Mouse (Mus musculus): Measurements from ENCODE around the gene Cntn1. TPM values are rescaled to one million over a fixed set of nuclear protein-coding genes. Genes with fewer than 3 reads are reported as not detected.

The Cntn1 gene
- total RNA-seq (2021): 100 to 1,000 TPM; 464 to 479 TPM

DNA sequence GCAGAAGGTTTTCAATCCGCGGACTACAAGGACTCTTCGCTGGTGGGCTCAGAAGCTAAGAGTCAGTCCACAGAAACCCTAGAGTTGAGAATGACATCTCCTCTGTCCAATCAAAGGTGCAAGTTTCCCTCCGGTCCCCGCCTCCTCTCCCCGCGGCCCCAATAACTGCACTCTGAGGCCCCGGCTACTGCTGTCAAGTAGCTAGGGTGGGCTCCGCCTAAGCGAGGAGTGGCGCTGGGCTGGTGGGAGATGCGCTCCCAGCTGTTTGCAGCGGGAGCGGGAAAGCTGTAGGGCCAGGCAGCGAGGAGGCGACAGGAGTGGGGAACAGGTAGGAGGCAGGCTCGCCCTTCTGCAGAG, at the start of gene Cntn1:
Gene Cntn1, plus strand, starts transcription at position 170 of the 357 bp plus-strand sequence.
- DNase-seq (ENCODE audit: extremely low spot score in 1 of 2, low spot score in 2 of 2): peak; percentile 83 to 91
- intact Hi-C loops (cut with DNase I): loop anchor here (5.0 kb wide), 2 partner anchors 84 to 111 kb away; no protein-coding TSS in a partner anchor

DNA sequence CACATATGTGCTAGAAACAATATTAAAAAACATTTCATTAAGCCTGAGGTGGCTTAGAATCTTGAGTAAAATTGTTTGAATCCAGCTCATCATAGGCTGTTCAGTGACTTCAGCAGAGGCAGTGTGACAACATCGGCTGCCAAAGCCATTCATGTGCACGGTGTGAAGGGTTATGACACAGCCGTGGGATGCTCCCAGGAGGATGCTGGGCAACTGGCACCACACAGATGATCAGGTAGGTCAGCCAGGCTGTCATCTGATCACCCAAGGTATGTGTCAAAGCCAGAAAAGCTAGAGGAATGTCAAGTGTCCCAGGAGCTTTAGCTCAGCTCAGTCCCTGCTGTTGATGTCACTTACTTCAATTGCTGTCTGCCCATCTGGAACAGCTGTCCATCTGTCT, 49.5 kb upstream of the Cntn1 start:
- DNase-seq (ENCODE audit: extremely low spot score in 1 of 2, low spot score in 2 of 2): no peak
- intact Hi-C loops (cut with DNase I): no loop called here

DNA sequence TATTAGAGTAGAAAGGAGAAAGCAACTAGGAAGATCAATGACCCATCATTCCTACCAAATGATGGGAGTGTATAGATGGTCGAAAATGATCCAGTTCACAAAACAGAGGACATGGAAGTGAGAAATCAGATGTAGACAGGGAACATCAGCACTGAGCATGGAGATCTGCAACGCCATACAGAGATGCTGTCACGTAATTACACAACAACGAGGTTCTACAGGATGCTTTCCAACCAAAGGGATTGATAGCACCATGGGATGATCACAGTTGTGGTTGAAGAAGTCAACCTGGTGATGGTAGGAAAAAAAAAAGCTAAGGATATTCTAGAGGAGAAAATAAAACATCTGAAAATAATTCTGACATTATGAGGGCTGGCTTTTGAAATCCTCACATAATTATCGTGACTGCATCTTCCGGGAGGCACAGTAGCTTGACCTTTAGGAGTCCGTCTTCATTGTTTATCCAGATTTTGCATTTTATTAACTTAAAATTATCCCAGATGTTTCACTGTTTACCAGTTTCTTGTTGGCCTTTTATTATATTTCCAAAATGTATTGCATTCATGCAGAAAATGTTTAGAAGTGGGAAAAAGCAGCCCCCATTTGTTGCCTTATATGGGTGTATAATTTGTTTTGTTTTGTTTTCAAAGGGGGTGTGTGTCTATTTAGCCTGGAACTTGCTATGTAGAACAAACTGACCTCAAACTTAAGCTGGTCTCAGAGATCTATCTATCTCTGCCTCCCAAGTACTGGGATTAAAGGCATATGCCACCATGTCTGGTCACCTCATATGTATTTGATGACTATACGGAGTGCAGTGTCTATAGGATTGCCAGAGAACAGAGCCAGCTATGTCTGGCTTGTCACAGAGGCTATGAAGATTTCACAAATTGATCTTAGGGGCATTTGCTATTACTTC, 38.5 kb upstream of the Cntn1 start:
- intact Hi-C loops (cut with DNase I): no loop called here
- DNase-seq (ENCODE audit: extremely low spot score in 1 of 2, low spot score in 2 of 2): no peak

DNA sequence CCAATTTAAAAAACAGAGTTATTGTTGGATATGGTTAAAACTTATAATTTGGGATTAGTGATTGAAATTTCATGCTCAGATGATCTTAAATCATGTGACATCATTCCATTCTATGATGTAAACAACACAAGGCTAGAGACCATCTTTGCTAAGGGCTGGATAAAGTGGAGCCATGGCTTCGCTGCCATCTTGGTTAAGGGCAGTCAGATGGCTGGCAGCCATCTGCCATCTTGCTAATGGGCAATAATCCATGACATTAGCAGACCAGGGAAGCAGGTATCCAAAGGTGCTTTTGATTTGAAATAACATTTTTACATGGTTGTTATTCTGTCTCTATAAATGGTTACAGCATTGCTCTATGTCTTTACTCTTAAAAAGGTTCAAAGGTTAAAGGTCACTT, 16.9 kb upstream of the Cntn1 start:
- no peak for DNase-seq (ENCODE audit: extremely low spot score in 1 of 2, low spot score in 2 of 2)
- intact Hi-C loops (cut with DNase I): no loop called here

DNA sequence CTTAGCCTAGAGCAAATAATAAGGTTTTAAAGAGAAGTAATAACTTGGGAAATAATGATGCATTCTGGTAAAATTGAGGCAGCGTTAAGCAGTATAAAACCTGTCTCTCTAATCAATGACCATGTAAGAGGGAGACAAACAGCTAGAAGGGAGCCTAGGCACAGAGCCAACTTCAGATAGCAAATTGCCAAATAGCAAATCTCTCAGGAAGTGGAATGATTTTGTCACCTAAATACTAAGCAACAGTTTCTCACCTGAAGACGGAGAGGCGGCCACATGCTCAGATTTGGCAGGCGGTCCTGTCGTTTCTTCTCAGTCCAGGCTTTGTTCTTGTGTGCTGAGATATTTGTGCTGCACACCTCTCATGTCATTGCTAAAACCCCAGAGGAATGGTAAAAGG, 8.4 kb upstream of the Cntn1 start:
- no peak for DNase-seq (ENCODE audit: extremely low spot score in 1 of 2, low spot score in 2 of 2)

DNA sequence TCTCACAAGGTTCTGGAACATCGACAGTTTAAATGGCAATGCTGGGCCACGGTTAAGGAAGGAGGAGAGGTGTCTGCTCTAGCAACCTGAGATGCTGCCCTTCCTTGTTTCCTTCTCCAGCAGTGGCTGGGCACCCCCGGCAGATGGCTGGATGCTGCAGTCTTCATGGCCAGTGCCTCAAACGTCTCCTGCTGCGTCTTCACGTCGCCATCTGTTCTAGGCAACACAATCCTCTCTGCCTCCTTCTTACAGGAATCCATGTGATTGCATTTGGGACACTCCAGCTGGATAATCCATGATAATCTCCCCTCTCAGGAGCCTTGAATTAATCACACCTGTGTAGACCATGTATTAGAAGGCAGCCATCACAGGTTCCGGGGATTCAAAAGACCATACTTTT, 4.9 kb upstream of the Cntn1 start:
- no peak for DNase-seq (ENCODE audit: extremely low spot score in 1 of 2, low spot score in 2 of 2)
- intact Hi-C loops (cut with DNase I): no loop called here

More for the DNA sequence above, 8.4 kb upstream of the Cntn1 start:
- intact Hi-C loops (cut with DNase I): no loop called here

DNA sequence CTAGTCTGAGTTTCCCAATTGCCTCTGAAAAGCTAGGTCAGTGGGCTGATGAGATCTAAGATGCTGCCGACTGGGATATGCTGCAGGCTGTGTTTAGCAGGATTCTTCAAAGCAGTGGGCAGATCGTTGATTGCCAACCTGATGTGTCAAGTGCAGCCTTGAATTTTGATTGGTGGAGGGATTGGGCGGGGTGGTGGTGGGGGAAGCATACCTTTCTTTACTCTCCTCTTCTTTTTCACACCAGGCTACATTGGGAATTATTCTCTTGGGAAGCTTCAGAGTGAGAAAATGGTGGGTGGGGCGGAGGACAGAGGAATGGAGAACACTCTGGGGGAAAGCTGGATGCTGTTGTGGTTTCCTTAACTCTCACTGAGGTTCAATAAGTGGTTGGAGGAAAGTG, 2.9 kb upstream of the Cntn1 start:
- intact Hi-C loops (cut with DNase I): no loop called here
- DNase-seq (ENCODE audit: extremely low spot score in 1 of 2, low spot score in 2 of 2): no peak

DNA sequence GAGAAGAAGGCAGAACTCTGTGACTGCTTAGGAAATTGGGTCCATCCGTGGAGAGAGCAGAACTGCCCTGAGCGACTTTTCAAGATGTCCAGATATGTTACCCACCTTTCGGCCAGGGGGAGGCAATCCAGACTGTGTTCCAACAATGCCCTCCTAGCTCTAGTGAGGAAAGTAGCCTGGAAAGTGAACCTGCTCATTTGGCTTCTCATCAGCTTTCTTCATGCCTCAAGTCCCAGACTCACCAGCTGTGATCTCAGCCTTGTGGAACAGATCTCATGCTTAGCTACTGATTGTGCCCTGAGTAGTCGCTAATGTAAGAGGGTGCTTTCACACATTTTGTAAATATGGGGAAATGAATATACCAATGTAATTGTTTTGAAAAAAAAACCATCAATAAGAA, 2.4 kb upstream of the Cntn1 start:
- DNase-seq (ENCODE audit: extremely low spot score in 1 of 2, low spot score in 2 of 2): no peak
- intact Hi-C loops (cut with DNase I): no loop called here

DNA sequence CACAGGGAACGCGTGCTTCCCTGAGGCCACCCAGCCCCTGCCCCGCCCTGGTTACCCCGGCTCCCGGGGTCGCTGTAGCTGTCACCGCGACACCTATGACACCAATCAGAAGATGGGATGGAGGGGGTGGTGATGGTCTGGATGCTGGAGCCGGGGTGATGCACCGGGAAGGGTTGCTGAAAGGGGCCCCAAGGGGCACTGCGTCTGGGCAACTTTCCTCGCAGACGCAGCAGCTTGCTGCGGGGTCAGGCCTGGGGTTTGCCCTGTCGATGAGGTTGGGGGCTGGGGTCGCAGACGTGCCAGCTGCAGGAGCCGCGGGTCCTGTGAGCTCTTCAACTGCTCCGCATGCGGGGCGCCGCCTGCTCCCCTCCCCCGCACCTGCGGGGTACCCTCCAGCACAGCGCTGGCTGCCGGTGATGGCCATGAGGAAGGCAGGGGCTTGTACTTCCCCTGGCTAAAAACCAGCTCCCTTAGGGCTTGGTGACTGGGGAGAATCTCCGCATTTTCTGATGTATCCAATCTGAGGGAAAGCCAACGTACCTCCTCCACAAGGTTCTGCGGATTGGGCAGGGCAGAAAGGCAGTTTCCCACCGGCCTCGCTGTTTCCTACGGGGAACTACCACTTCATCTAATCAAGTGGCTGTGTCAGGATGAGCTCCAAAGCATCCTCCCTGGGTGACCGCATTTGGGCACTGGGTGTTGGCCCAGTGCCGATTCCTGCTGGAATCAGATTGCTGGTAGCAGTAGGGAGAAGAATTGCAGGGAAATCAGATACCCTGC, 578 bp downstream of the Cntn1 start:
- peak; percentile 50 to 69 for DNase-seq (ENCODE audit: extremely low spot score in 1 of 2, low spot score in 2 of 2)
- intact Hi-C loops (cut with DNase I): loop anchor here (5.0 kb wide), 2 partner anchors 84 to 111 kb away; no protein-coding TSS in a partner anchor

DNA sequence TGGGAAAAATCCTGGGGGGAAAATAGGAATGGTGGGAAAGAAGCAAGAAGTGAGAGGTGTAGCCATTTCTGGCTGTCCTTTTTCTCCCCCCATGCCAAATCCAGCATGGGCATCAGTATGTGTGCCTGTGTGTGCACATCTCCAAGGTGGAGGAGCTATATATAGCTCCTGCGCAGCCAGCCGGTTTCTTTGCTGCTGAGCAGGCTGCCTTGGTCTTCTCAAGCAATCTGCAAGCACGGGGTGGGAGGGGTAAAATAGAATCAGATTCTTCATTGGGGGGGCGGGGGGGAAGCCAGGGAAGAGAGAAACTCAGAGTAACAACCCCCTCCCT, 1.1 kb downstream of the Cntn1 start:
- DNase-seq (ENCODE audit: extremely low spot score in 1 of 2, low spot score in 2 of 2): peak; percentile 45 to 47
- intact Hi-C loops (cut with DNase I): loop anchor here (5.0 kb wide), 2 partner anchors 85 to 110 kb away; no protein-coding TSS in a partner anchor

DNA sequence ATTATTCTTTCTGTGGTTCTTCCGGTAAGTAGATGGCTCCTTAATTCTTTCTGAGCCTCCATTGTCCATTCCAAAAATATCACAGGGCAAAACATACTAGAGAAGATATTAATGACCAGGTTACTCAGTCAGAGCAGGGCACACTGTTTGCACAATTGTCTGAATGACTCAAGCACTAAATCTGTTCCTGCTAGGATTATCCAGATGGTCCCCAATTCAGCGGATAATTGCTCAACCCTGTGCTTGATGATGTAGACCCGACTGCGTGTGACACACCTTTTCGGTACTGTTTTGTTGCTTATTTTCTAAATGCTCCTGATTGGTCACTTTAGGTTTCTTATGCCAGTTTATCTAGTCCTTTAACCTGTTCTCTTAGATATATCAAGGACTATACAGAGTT, 6.6 kb downstream of the Cntn1 start:
- no peak for DNase-seq (ENCODE audit: extremely low spot score in 1 of 2, low spot score in 2 of 2)
- intact Hi-C loops (cut with DNase I): no loop called here

DNA sequence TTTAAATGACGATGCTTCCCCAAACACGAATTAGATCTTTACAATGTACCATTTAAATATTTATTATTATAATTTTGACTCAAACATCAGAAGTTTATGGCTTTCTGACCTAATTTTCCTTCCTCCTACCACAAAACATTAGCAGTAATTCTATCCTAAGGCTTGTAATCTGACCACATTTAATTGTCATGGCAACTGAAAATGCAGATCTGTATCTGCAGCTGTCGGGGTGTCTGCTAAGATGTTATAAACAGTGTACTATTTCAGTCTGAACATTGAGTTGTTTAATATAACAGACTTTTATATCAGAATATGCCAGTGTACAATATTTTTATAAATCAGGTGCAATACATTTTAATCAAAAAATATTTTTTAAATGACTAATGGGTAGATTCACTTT, 10.0 kb downstream of the Cntn1 start:
- no peak for DNase-seq (ENCODE audit: extremely low spot score in 1 of 2, low spot score in 2 of 2)
- intact Hi-C loops (cut with DNase I): no loop called here

DNA sequence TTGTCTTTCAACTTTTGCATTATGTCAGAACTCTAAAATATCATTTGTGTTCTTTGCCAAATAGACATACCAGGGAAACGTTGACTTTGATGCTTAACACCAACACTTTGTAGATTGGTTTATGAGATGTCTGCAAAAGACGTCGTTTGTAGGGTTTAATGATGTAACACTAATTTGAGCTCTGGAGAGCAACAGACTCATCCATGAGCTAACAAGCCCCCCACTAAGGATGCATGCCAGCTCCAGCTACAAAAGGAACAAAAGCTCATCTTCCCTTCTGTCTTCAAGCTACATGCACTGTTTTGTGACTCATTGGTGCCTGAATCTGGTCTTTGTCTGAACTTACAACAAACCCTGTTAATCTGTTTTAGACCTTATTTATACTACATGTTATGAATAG, 28.5 kb downstream of the Cntn1 start:
- intact Hi-C loops (cut with DNase I): no loop called here
- DNase-seq (ENCODE audit: extremely low spot score in 1 of 2, low spot score in 2 of 2): no peak

DNA sequence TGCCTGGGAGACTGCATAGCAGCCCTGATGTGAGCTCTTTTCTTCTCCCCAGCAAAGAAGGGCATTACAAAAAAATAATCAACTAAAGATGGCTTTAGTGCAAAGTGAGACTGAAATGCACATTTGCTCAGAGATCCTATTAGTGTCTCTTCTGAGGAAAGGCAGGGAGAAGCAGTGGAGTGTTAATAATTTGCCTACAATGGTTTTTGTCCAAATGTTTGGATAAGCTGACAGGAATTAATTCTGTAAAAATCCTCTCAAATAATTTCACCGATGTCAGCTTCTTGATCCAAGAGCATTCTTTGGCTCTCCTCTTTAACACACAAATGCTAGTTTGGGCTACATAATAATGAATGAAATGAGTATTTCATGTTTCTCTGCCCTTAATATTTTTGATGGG, 34.9 kb downstream of the Cntn1 start:
- intact Hi-C loops (cut with DNase I): no loop called here
- no peak for DNase-seq (ENCODE audit: extremely low spot score in 1 of 2, low spot score in 2 of 2)

DNA sequence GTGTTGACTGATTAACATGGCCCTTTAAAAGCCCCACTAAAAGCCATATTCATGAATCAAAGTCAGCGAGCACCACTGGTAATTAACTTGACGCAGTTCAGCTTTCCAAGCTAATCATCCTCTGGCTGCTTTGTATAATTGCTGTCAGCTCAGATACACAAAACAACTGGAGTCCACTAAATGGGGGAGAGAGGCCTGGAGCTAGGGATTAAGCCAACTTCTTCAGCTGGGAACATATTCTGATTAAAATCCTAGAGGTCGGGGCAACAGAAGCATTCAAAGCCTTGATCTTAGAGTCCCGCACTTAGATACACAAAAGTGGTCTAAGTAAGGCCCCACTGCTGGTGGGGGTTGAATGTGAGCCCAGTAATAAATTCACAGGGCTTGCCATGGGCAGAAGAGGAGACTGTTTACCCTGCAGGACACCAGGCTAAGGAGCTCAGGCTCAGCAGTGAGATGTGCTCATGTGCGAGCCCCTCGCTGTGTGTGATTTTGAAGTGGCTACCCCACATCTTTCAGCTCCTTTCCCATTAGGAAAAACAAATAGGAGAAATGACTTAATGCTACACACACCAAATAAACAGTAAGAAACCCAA, 36.8 kb downstream of the Cntn1 start:
- intact Hi-C loops (cut with DNase I): no loop called here
- DNase-seq (ENCODE audit: extremely low spot score in 1 of 2, low spot score in 2 of 2): no peak

DNA sequence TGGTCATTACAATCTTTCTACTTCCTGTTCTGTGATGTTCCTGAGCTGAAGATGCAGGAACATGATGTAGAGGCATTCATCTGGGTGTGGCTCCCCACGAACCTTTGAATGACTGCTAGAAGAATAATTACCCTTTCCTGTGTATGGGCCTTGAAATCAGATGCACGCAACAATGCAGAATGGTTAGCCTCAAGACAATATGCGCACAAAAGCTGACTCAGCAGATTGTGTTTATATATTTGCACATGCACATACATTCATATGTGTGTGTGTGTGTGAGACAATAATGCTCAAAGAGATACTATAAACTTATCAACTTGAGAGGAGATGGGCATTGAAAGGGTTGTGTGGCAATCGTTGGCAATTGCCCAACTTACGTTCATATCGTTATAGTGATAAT, 39.8 kb downstream of the Cntn1 start:
- no peak for DNase-seq (ENCODE audit: extremely low spot score in 1 of 2, low spot score in 2 of 2)

DNA sequence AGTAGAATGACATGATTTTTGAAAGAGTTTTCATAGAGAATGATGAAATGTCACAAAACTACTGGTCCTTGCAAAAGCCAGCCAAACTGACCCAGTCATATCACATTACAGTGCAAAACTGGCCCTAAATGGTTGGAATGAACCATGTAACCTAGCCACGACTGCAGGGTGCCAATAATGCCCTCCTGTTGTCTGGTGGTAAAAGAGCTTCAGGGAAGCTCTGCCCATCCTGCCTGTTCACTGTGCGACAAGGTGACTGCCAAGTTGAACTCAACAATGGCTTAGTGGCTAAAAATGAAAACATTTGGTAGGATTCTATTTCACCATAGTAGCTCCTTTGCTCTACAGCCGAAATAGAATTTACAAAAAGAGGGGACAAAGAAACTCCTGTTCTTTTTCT, 41.1 kb downstream of the Cntn1 start:
- no peak for DNase-seq (ENCODE audit: extremely low spot score in 1 of 2, low spot score in 2 of 2)
- intact Hi-C loops (cut with DNase I): no loop called here

More for the DNA sequence above, 39.8 kb downstream of the Cntn1 start:
- intact Hi-C loops (cut with DNase I): no loop called here

DNA sequence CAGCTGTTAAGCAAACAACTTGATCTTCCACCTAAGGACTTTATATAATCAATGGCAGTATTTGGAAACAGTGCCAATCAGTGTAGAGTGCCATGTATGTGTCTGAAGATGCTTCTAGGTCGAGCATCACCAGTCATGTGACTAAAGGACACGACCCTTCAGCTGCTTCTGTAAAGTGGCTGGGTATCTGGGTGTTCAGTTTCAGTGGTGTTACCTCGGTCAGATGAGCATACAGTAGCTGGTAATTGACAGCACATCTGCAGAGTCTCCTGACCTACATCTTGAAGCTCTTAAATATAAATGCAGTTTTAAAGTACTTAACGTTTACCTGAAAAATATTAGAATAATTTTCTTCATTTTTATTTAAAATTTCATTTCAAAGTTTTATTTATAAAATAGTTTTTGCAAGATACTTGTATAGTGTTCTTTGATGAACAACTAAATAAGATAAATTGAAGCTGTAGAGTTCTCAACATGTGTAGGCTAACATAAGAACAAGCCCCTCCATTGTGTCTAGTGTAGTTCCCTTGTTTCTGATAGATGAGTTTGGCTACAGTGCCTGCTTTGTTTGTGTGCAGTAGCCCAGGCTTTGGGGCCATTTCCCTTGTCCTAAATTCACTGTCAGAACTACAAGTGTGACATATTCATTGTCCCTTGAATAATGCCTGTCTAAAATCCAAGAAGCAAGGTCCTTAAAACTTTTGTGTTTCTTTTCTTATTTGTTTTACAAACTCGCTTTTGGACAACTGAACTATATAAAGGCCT, 48.6 kb downstream of the Cntn1 start:
- no peak for DNase-seq (ENCODE audit: extremely low spot score in 1 of 2, low spot score in 2 of 2)
- intact Hi-C loops (cut with DNase I): no loop called here

DNA sequence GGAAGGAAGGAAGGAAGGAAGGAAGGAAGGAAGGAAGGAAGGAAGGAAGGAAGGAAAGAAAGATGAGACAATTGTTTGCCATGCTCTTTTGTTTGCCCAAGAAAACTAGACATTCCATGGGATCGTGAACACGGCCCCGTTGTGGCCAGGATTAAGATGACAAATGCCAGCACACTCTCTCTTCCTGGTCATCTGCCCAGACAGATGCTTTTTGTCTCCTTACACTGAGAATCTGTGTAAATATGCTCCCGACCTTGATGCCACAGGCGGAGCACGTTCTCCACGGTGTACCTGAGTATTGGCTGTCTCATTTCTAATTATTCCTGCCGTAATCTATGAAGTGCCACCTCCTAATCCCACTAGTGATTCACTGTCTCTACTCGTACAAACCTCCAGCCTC, 51.0 kb downstream of the Cntn1 start:
- no peak for DNase-seq (ENCODE audit: extremely low spot score in 1 of 2, low spot score in 2 of 2)
- intact Hi-C loops (cut with DNase I): no loop called here
